Mouse (Mus musculus): Measurements from ENCODE around the gene Olfr510. TPM values are rescaled to one million over a fixed set of nuclear protein-coding genes. Genes with fewer than 3 reads are reported as not detected.
"Not testable (repeated sequence)": the region's sequence is repeated elsewhere in the genome, so short reads cannot be mapped to it uniquely, and the experiment has no call there.

Olfr510 gene
- not detected for total RNA-seq (2021)
- long read RNA-seq, experiment 1: 0 reads
- long read RNA-seq, experiment 2: 0 reads

DNA sequence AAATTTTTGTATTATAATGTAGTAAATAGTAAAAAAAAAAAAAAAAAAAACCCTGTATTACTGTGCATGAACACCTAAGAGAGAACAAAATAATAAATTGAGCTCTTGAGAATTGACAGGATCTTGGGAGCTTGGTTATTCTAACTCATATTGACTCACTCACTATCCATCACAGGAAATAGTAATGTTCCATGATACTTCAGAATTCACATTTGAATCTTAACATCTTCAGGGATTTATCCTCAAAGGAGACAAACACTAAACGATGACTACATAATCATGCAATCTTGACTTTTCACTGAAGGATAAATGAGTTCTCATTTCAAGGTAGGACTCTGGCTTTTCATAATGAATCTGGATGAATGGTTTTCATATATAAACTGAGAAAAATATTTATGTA is at the start of gene Olfr510:
TSS of gene Olfr510 (plus strand) at position 301 of the 400 bp plus-strand sequence.
- no peak for DNase-seq (ENCODE audit: low spot score in 2 of 2)

DNA sequence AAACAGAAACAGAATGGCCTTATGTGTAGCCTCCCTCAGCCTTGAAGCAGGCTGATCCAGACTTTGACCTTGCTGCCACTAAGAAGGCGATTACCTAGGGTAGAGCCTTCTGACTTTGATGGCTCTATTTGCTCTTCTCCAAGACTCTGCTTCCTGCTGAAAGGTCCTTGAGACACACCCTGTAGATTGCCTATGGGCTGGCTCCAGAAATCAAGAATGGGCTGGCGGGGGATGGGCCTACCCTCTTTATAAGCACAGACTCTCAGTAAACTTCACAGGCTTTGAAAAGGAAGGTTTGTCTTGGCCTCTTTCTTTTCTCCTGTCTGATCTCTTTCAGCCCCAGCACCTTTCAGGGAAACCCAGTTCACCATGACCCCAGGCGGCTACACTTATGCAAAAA is 49.4 kb upstream of the Olfr510 start:
- DNase-seq (ENCODE audit: low spot score in 2 of 2): not testable (repeated sequence)

DNA sequence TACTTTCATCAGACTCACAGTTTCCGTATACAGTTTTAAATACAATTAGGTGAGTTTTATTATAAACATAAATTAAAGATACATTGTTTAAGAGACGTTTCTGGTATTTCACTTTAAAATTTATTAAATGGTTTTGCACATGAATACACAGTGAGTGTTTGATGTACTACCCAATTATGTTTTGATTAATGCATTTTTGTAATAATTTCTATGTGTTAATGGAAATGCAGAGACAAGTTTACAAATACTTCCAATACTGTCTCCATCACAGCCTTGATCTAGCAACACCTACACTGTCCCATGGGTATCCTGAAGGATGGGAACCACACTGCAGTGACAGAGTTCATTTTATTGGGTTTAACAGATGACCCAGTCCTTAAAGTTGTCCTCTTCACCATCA is 44.7 kb upstream of the Olfr510 start, which contains the start of gene Olfr507:
TSS of gene Olfr507 (plus strand) at position 301 of the 400 bp plus-strand sequence.
- DNase-seq (ENCODE audit: low spot score in 2 of 2): no peak

DNA sequence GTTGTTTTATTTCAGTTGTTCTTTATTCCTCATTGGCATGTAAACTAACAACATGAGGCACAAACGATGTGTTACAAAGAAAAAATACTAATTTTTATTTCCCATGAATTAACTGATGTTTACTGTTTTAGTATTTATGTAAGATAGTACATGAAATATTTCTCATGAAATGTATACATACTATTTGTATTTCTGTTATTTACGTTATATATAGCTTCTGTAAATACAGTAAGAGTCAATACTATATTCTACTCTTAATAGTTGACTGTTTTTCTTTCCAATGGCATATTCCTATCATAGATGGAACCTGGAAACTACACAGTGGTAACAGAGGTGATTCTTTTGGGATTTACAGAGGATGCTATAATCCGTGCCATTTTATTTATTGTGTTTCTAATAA is 36.5 kb upstream of the Olfr510 start, which contains the start of gene Olfr508:
TSS of gene Olfr508 (plus strand) at position 301 of the 400 bp plus-strand sequence.
- DNase-seq (ENCODE audit: low spot score in 2 of 2): no peak

DNA sequence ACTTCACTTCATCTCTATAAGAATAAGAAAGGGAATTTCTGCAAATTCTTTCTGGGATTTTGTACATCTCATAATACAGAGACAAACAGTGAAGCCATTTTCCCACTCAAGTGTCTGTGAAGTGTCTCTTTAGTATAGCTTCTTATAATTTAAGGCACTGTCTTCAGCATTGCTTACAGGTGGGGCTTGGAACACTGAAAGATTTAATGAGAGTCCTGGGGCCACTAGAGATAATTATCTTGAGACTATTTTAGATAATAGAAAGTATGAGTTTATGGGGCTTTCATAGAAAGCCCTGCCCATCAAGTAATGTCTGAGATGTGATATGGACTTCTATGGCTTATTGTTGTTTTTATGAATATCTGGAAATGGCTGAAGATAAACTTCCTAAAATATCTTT is 14.4 kb upstream of the Olfr510 start, which contains the start of gene Olfr509:
TSS of gene Olfr509 (minus strand) at position 101 of the 400 bp plus-strand sequence.
- no peak for DNase-seq (ENCODE audit: low spot score in 2 of 2)

DNA sequence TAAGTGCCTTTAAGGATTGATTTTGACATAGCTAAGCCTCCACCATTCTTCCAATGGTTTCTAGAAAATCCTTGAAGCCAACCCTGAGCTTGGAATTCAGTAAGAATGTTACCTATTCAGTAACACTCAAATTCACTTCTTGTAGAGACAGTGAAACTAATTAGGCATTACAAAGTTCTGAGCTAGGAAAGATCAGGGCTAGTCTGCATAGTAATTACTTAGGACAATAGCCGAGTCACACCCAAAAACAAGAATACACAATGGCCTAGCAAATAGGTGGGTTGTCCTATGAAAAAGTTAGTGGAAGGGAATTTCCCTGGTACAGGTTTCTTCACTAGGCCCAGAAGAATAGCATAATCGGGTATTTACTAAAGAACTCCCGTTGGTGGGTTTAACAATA is 3.8 kb upstream of the Olfr510 start:
- no peak for DNase-seq (ENCODE audit: low spot score in 2 of 2)

DNA sequence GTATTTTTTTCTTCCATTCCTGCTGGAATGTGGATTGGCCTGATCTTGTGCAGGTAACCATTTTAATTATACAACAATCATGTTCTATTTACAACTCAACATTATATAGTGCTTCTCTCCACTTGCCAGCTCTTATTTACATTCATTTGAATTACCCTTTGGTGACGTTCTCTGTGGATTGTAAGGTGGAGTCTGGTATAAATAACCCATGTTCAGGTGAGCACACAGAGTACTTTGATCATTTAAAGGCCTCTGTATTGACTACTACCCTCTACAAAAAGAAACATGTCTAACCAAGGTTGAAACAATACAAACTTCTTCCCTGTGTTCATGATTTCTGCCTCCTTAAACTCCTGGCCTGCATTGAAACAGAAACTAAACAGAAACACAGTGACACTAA is 4.8 kb downstream of the Olfr510 start:
- no peak for DNase-seq (ENCODE audit: low spot score in 2 of 2)

DNA sequence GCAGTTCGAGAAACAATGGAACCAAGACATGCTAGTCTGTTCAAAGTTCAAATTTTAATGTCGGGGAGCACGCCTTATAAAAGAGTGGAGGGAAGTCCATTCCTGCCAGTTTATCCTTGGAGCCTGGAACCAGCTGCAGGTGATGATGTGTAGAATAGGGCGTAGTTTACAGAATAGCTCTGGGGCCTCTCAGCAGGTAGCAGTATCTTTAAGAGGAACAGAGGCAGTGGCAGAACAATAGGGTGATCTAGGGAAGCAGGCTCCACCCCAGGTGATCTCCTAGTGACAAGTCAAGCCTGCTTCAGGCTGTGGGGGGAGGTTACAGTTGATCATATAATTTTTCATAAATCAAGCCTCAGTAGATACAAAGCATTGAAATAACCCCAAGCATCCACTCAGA is 12.7 kb downstream of the Olfr510 start:
- DNase-seq (ENCODE audit: low spot score in 2 of 2): no peak

DNA sequence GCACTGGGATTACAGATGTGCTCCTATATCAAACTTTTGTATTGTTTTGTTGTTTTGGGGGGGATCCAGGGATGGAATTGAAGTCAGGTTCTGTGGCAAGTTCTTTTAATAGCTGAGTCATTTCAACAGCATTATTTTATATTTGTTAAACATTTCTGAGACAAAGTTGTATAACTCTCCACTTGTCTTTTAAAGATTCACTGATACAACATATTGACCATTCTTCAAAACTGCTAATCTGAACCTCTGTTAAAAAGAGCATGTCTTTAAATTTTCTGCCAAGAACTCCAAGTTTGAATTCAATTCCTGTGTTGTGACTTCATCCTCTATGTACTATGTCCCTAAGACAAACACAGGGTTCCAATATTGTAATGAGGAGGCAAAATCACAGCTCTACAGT is 46.8 kb downstream of the Olfr510 start, which contains the start of gene Olfr512:
TSS of gene Olfr512 (plus strand) at position 301 of the 400 bp plus-strand sequence.
- no peak for DNase-seq (ENCODE audit: low spot score in 2 of 2)

Other genes with a start within 250 kb of the Olfr510 start
- not detected for gene Olfr497, start 246.0 kb upstream of the Olfr510 start, total RNA-seq (2021)
- not detected for gene Olfr498, start 201.1 kb upstream of the Olfr510 start, total RNA-seq (2021)
- not detected for gene Olfr502, start 141.4 kb upstream of the Olfr510 start, total RNA-seq (2021)
- not detected for gene Olfr503, start 121.9 kb upstream of the Olfr510 start, total RNA-seq (2021)
- gene Olfr504, start 100.6 kb upstream of the Olfr510 start, total RNA-seq (2021): not detected
- gene Olfr506, start 55.6 kb upstream of the Olfr510 start, total RNA-seq (2021): not detected
- not detected for gene Olfr507, start 44.6 kb upstream of the Olfr510 start, total RNA-seq (2021)
- gene Olfr508, start 36.4 kb upstream of the Olfr510 start, total RNA-seq (2021): not detected
- gene Olfr509, start 14.5 kb upstream of the Olfr510 start, total RNA-seq (2021): not detected
- not detected for gene Olfr512, start 46.9 kb downstream of the Olfr510 start, total RNA-seq (2021)
- gene Olfr513, start 84.6 kb downstream of the Olfr510 start, total RNA-seq (2021): not detected
- not detected for gene Olfr514, start 159.6 kb downstream of the Olfr510 start, total RNA-seq (2021)
- not detected for gene Olfr516, start 184.1 kb downstream of the Olfr510 start, total RNA-seq (2021)
- gene Olfr517, start 206.0 kb downstream of the Olfr510 start, total RNA-seq (2021): not detected
- gene Olfr518, start 218.6 kb downstream of the Olfr510 start, total RNA-seq (2021): not detected
- not detected for gene Olfr519, start 228.0 kb downstream of the Olfr510 start, total RNA-seq (2021)